Mouse (Mus musculus) liver, embryonic 14.5 days (tissue): ENCODE results near the gene Gm11084. TPM values are rescaled to one million over a fixed set of nuclear protein-coding genes. Genes with fewer than 3 reads are reported as not detected.
"Not testable (repeated sequence)": the region's sequence is repeated elsewhere in the genome, so short reads cannot be mapped to it uniquely, and the experiment has no call there.

ENCODE experiments used
- ATAC-seq: fragments of 200-750 bp; cut with Nextera tagmentation; 2 replicates; pipeline ENCODE4 v1.8.0; 2017; ENCODE audit warnings: moderate number of reproducible peaks, mild to moderate bottlenecking, moderate library complexity; ENCODE audit not compliant: insufficient read depth
- DNase-seq, 3 experiments: peaks; one replicate each; pipeline ENCODE4 v3.0.0-alpha.2; 2012 to 2013; ENCODE audit warnings: low read depth in 3 of 3, low spot score in 3 of 3
- H3K27ac ChIP-seq: fragments of 300-500 bp; sonication (generic); 2 replicates; pipeline ENCODE4 v1.5.1; 2014; ENCODE audit warnings: moderate library complexity, mild to moderate bottlenecking, control low read depth, inconsistent platforms
- H3K27me3 ChIP-seq: fragments of 300-500 bp; sonication (generic); 2 replicates; pipeline ENCODE4 v1.6.1; 2014; ENCODE audit warnings: mild to moderate bottlenecking, low read length, moderate library complexity; ENCODE audit not compliant: control insufficient read depth, insufficient read depth
- H3K36me3 ChIP-seq: fragments of 300-500 bp; sonication (generic); replicated peaks from 2 replicates; pipeline ENCODE4 v1.6.1; 2014; ENCODE audit warnings: low read depth; ENCODE audit not compliant: control insufficient read depth, insufficient read depth
- H3K4me1 ChIP-seq, 2 experiments: fragments of 200-500 bp in 1 of 2; fragments of 300-500 bp in 1 of 2; sonication (generic) in 1 of 2; replicated peaks; 2 replicates each; pipeline ENCODE4 v1.6.1; 2012 to 2014; ENCODE audit warnings: antibody characterized with exemption in 1 of 2, inconsistent platforms in 1 of 2, low read length in 1 of 2; ENCODE audit not compliant: control insufficient read depth in 2 of 2, insufficient read depth in 2 of 2
- H3K4me2 ChIP-seq: fragments of 300-500 bp; sonication (generic); 2 replicates; pipeline ENCODE4 v1.6.1; 2014; ENCODE audit warnings: low read depth, mild to moderate bottlenecking, control low read depth, moderate library complexity
- H3K4me3 ChIP-seq, 2 experiments: fragments of 200-500 bp in 1 of 2; fragments of 300-500 bp in 1 of 2; sonication (generic) in 1 of 2; 2 replicates each; pipeline ENCODE4 v1.5.1; 2012 to 2014; ENCODE audit warnings: low read depth in 2 of 2, low read length in 2 of 2, mild to moderate bottlenecking in 2 of 2, control low read depth in 1 of 2, inconsistent platforms in 1 of 2, moderate library complexity in 1 of 2; ENCODE audit not compliant: insufficient read depth in 1 of 2
- H3K9ac ChIP-seq: fragments of 300-500 bp; sonication (generic); replicated peaks from 2 replicates; pipeline ENCODE4 v1.6.1; 2014; ENCODE audit warnings: mild to moderate bottlenecking, control low read depth, moderate library complexity
- H3K9me3 ChIP-seq: fragments of 300-500 bp; sonication (generic); 2 replicates; pipeline ENCODE4 v1.6.1; 2016; ENCODE audit warnings: low read length, mixed read lengths; ENCODE audit not compliant: control insufficient read depth
- CTCF ChIP-seq: IDR thresholded peaks from 2 replicates; pipeline ENCODE4 v1.5.1; 2016; ENCODE audit warnings: antibody characterized with exemption, low read depth, control low read depth
- EP300 ChIP-seq: IDR thresholded peaks from 2 replicates; pipeline ENCODE4 v1.6.1; 2016; ENCODE audit warnings: antibody characterized with exemption, low read depth
- WGBS: fragments of 180-500 bp; shearing (Covaris S2); extraction: QIAGEN DNeasy Blood & Tissue Kit; methylation state at CpG from one replicate; pipeline ENCODE4 v1.1.7; 2014; ENCODE audit not compliant: insufficient replicate concordance; 5-methylcytosine and 5-hydroxymethylcytosine counted together
- polyA plus RNA-seq, 2 experiments: library from polyadenylated mRNA; depleted of rRNA in 1 of 2; stranded (reverse) in 1 of 2; unstranded in 1 of 2; fragments of >200 nt; fragmentation: Nextera tagmentation in 1 of 2; extraction: Ambion mirVana in 1 of 2; gene quantifications; 2 replicates each; pipeline versions ENCODE4 v1.2.1 to v1.2.3; 2012 to 2014

Gm11084 gene
- polyA plus RNA-seq, 2 experiments, result not detected

- Histone ChIP-seq H3K9ac (no peak overlapping the region), H3K4me2 (no peak overlapping the region), H3K36me3 (no peaks in the 10 kb centered on the region), H3K4me1 (peaks cover 16 to 18% of the 10 kb centered on the region in 2 experiments), H3K27me3 (no peaks in the 10 kb centered on the region), H3K27ac (no peak overlapping the region), H3K9me3 (no peaks in the 10 kb centered on the region), H3K4me3 (no peak overlapping the region)
- no peak for TF ChIP-seq EP300
- no peak for TF ChIP-seq CTCF
- 68% methylated on average over 9 of the region's 9 CpGs for WGBS
- ATAC-seq (no peak), DNase-seq (no peak)
Observed at GRCm38 (mm10) chr2:72995346-72996097, 9.0 kb upstream of the Gm11084 start.

GRCm38 (mm10) chr2:72994165-72994564, 7.6 kb upstream of the Gm11084 start:
- no peak for ATAC-seq
- H3K9ac ChIP-seq, result no peak overlapping the region
- no peak overlapping the region for H3K4me2 ChIP-seq
- H3K4me3 ChIP-seq, result no peak overlapping the region
- no peaks in the 10 kb centered on the region for H3K27me3 ChIP-seq
- no peaks in the 10 kb centered on the region; the same call in 1 of the 2 replicates for H3K9me3 ChIP-seq
- 47% methylated on average over 2 of the region's 2 CpGs for WGBS
- H3K4me1 ChIP-seq, result peaks cover 11 to 13% of the 10 kb centered on the region in 2 experiments
- no peak overlapping the region for H3K27ac ChIP-seq
- no peak for TF ChIP-seq CTCF
- no peak for TF ChIP-seq EP300
- no peaks in the 10 kb centered on the region for H3K36me3 ChIP-seq
- no peak for DNase-seq

DNA sequence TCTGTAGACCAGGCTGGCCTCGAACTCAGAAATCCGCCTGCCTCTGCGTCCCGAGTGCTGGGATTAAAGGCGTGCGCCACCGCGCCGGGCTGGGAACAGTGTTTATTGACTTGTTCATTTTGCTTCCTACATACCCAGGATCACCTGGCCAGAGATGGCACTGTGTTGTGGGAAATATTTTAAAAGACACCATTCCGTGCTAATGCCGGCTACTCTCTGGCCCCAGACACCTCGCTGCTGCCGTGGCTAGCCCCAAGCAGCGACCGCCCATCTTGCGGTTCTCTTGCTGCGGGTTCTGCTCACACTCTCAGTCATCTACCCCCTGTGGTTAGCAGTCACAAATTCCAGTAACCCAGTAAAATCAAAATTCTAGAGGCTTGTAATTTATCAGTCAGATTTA, 6.0 kb upstream of the Gm11084 start:
- no peak for ATAC-seq

GRCm38 (mm10) chr2:72988945-72989344, 2.4 kb upstream of the Gm11084 start:
- H3K4me2 ChIP-seq, DNase-seq, H3K4me3 ChIP-seq, H3K4me1 ChIP-seq, H3K36me3 ChIP-seq, H3K27ac ChIP-seq, ATAC-seq, H3K9me3 ChIP-seq, H3K9ac ChIP-seq, H3K27me3 ChIP-seq: not testable (repeated sequence)
- 69% methylated on average over 9 of the region's 9 CpGs for WGBS

More for the DNA sequence above, 6.0 kb upstream of the Gm11084 start:
- TF ChIP-seq EP300 (no peak), CTCF (no peak)
- DNase-seq, result no peak
- H3K27me3 ChIP-seq, result no peaks in the 10 kb centered on the region
- H3K4me2 ChIP-seq, result no peak overlapping the region
- peaks cover 6 to 9% of the 10 kb centered on the region in 2 experiments for H3K4me1 ChIP-seq
- H3K4me3 ChIP-seq, result no peak overlapping the region
- no peaks in the 10 kb centered on the region for H3K36me3 ChIP-seq
- 92% methylated on average over 17 of the region's 17 CpGs for WGBS
- no peak overlapping the region for H3K27ac ChIP-seq
- H3K9me3 ChIP-seq, result no peaks in the 10 kb centered on the region; the same call in 1 of the 2 replicates
- no peak overlapping the region for H3K9ac ChIP-seq

- DNase-seq, result no peak
- no peak overlapping the region for H3K4me3 ChIP-seq
- H3K36me3 ChIP-seq, result no peaks in the 10 kb centered on the region
- no peaks in the 10 kb centered on the region; the same call in 1 of the 2 replicates for H3K9me3 ChIP-seq
- H3K4me2 ChIP-seq, result no peak overlapping the region
- H3K4me1 ChIP-seq, result peaks cover 5 to 7% of the 10 kb centered on the region in 2 experiments
- no peak for ATAC-seq
- 54% methylated on average over 1 of the region's 1 CpGs for WGBS
- no peak overlapping the region for H3K27ac ChIP-seq
- TF ChIP-seq EP300, result no peak
- no peak for TF ChIP-seq CTCF
- no peak overlapping the region for H3K9ac ChIP-seq
- no peaks in the 10 kb centered on the region for H3K27me3 ChIP-seq
Observed at GRCm38 (mm10) chr2:72985516-72985915, 1.0 kb downstream of the Gm11084 start.
